Mouse (Mus musculus): Measurements from ENCODE around the gene Wap.

The Wap gene

DNA sequence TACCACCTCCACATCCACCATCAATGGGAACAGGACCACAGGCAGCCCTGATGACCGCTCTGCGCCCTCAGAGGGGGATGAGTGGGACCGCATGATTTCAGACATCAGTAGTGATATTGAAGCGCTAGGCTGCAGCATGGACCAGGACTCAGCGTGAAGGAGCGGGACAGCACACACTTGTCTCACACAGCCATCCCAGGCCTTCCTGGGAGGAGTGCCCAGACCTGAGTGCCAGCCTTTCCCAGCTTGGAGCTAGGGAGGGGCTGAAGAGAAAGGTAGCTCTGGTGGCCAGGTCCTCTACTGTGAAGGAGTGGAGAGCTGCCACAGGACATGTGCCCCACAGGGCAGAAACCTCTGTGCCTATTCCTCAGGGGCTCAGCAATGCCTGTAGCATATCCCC is 42.2 kb downstream of the Wap start:
- peak; percentile 60 to 69 for DNase-seq

DNA sequence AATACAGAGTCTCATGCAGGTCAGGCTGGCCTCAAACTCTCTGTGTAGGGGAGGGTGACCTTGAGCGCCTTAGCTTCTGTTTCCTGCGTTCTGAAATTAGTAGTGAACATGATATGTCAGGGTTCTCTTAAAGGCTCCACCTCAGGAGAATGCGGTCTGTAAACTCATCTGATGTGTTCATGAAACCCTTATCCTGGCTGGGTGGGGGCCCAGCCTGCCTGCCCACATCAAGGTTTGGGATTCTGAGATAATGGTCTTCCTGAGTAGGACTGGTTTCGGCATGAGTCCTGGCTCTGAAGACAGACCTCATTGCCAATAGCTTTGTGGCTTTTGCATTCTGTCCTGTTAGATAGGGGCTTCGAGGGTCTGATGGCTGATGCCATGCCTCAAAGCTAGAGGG is 43.1 kb downstream of the Wap start:
- DNase-seq: no peak

DNA sequence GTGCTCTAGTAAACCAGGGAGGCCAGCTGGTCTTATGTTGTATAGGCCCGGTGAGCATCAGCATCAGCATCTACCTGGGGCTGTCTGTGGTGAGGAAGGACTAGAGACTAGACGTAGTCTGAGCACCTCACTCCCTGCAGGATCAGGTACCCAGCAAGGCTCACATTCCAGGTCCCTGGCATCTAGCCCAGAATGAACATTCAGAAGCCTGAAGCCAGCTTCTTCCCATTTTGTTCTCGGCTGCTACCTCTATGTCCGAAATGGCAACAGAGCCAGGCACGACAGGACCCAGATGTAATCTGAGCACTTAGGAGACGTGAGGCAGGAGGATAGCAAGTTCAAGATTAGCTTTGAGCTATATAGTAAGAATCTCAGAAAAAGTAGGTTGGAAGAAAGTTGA is 43.6 kb downstream of the Wap start:
- DNase-seq: peak; percentile 51 to 72

DNA sequence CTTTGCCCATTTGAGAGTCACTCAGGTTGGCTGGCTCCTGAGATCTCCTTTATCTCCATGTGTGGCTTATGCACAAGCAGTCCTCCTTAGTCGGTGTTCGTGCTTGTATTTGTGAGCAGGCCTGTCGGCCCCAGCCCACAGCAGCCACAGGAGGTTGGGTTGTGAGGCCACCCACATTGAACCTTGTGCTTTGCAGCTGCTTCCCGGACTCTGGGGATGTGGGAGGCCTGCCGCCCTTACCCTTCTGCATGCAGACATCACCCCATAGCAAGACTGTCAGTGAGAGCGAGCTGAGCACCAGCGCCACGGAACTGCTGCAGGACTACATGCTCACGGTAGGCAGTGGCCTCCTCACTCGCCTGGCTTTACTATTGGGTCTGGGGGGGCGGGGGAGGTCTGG is 45.0 kb downstream of the Wap start:
- DNase-seq: no peak

DNA sequence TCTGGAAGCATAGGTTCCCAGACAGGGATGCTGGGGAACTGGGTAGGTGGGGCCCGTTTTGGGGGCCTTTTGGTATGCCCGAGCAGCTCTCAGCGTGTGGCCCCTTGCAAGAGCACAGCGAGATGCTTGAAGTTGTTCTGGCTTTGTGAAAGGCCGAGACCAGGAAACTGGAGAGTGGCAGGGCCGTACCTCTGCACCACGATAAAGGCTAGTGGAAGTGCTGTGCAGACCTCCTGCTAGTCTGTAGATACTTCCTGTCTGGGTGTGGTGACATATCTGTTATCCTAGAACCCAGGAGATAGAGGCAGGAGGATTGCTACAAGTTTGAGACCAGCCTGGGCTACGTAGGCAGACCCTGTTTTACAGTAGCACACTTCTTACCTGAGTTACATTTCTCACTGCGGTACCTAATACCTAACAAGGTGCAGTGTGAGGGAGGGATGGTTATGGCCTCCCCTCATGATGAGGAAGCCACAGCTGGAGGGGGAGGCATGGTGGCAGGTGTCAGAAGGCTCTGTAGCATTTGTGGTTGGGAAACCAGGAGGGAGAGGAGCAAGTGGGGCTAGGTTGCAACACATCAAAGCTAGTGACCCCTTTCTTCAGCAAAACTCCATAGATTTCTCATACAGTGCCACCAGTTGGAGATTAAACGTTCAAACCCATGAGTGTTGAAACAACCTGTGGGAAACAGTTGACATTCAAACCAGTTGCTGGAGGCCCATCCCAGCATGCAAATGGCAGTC is 47.3 kb downstream of the Wap start:
- no peak for DNase-seq

DNA sequence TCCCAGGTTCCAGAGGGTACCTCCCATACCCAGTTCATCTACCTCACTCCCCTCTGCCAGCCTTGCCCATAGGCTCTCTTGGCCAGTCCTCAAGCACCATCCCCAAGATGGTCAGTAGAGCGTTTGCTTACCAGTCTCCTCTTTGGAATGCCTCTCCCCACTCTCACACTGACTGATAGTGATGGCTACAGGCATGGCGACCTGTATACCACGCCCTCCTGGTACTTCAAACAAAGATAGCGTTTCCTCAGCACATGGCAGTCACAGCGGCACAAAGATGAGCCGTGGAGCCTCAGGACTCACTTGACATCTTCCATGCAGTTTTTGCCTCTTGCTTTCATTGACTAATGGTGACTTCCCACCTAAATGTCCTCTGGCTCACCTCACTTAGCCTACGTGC is 48.6 kb downstream of the Wap start:
- DNase-seq: no peak

DNA sequence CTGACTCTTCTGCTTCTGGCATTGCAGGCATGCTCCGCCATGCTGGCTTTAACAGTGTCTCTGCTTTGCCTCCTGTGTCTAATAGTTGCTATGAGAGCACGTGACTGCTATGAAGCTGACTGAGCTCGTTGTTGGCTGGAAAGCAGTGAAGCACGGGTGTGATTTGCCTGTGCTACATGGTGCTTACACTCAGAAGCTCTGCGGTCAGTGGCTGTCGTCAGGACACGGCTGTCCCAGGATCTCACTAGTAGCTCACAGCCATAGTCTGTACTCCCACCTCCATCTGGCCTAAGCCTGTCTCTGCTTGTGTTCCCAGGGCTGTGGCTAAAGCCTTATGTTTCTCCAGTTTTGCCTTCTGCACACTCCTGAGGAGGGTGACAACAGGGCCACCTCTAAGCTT is 50.1 kb downstream of the Wap start:
- peak in 1 of 2 experiments; percentile 39 for DNase-seq

DNA sequence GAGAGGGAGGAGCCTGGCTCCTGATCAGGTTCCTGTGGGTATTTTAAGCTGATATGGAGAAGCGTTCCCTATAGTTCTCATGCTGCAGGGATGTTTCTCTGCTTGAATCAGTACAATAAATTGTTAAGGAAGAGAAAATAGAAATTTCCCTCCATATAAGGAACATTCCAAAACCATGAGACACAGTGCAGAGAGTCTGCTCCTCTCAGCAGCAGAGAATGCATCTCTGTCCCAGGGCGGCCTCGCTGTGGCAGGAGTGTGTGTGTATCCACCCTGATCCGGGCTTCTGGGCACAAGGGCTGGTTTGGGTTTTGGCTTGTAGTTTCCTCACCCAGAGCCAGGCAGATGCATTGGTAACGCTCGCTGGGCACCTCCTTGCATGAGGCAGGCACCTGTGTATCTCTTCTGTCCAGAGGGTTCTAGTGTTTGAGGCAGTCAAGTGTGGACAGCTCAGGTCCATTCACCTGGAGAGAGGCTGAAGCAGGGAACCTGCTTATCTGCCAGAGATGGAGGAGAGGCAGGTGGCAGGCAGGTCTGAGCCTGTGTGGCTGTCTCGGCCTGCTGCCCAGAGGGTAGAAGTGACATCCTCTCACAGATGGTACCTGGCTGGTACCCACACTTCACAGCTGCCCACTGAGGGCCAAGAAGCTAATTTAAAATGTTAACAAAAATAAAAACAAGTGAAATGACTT is 51.0 kb downstream of the Wap start:
- peak; percentile 82 to 88 for DNase-seq

DNA sequence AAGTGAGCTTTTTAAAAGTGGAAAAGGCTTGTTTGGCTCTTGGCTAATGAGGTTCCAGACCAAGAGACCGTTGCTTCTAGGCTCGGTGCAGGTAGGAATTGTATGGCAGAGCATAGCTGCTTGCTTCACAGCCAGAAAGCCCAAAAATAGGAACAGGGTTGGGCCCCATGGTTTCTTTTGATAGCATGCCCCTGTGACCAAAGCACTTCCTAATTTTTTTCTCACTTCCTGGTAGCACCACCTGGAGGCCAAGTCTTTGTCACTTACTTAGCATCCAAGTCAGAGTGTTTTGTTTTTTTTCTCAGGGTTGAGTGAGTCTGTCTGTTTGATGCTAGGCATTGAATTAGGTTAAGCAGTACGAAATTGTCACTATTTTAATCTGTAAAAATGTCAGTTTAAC is 51.8 kb downstream of the Wap start:
- no peak for DNase-seq

DNA sequence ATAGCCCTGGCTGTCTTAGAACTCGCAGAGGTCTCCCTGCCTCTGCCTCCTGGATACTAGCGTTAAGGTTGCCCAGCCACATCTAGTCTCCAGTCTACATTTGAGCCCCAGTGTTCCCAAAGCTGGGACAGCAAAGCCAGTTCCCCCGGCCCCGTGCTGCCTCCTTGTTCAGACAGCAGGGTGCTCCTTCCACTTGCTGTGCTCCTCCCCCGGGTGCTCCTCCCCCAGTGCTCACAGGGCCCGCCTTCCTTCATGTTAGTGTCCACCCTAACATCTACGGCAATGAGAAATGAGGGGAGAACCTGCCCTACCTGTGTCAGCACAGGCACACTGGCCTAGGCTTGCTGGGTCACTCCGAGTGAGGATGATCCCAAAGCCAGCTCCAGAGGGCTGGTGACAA is 52.7 kb downstream of the Wap start:
- DNase-seq: no peak
